Mouse (Mus musculus): ENCODE measurements around the gene Pld2. TPM values are rescaled to one million over a fixed set of nuclear protein-coding genes. Genes with fewer than 3 reads are reported as not detected.

Gene Pld2
- total RNA-seq, 1 experiment from 2014 or later = 4.3 TPM

GRCm38 (mm10) chr11:70596094-70596493 lies 56.2 kb downstream of the Pld2 start:
- no peak for ATAC-seq (ENCODE audit: extremely low read depth, insufficient number of reproducible peaks, low FRiP score, poor library complexity, severe bottlenecking)

- ATAC-seq (ENCODE audit: extremely low read depth, insufficient number of reproducible peaks, low FRiP score, poor library complexity, severe bottlenecking) = no peak
Observed at GRCm38 (mm10) chr11:70597301-70597700, 57.4 kb downstream of the Pld2 start.

GRCm38 (mm10) chr11:70598451-70598953 lies 58.6 kb downstream of the Pld2 start:
- ATAC-seq (ENCODE audit: extremely low read depth, insufficient number of reproducible peaks, low FRiP score, poor library complexity, severe bottlenecking) = no peak

- peak; percentile 45; the same call in 1 of the 2 replicates for ATAC-seq (ENCODE audit: extremely low read depth, insufficient number of reproducible peaks, low FRiP score, poor library complexity, severe bottlenecking)
Observed at GRCm38 (mm10) chr11:70605024-70605566, 65.2 kb downstream of the Pld2 start.

- ATAC-seq (ENCODE audit: extremely low read depth, insufficient number of reproducible peaks, low FRiP score, poor library complexity, severe bottlenecking) = no peak
Observed at GRCm38 (mm10) chr11:70606717-70607116, 66.9 kb downstream of the Pld2 start.

- ATAC-seq (ENCODE audit: extremely low read depth, insufficient number of reproducible peaks, low FRiP score, poor library complexity, severe bottlenecking) = no peak
Observed at GRCm38 (mm10) chr11:70607611-70608010, 67.7 kb downstream of the Pld2 start.

Other genes with a start within 250 kb of the Pld2 start
- gene Alox12e, start 217.4 kb upstream of the Pld2 start, total RNA-seq (2017) = 0.35 and 2.0 TPM in 2 replicates
- gene Alox15, start 188.0 kb upstream of the Pld2 start, total RNA-seq (2017) = 4.5 and 7.1 TPM in 2 replicates
- gene Pelp1, start 130.0 kb upstream of the Pld2 start, total RNA-seq (2017) = 4.9 and 5.5 TPM in 2 replicates
- gene Arrb2, start 107.4 kb upstream of the Pld2 start, total RNA-seq (2017) = 278 and 300 TPM in 2 replicates
- gene Med11, start 88.1 kb upstream of the Pld2 start, total RNA-seq (2017) = 43.7 and 46.3 TPM in 2 replicates
- 0.37 and 0.58 TPM in 2 replicates for gene Zmynd15, start 80.6 kb upstream of the Pld2 start, total RNA-seq (2017)
- gene Cxcl16, start 80.1 kb upstream of the Pld2 start, total RNA-seq (2017) = 0.74 TPM in 1 of 2 replicates, not detected in the other
- gene Tm4sf5, start 34.8 kb upstream of the Pld2 start, total RNA-seq (2017) = not detected in 2 replicates
- not detected in 2 replicates for gene Vmo1, start 25.4 kb upstream of the Pld2 start, total RNA-seq (2017)
- gene Gltpd2, start 20.9 kb upstream of the Pld2 start, total RNA-seq (2017) = not detected in 2 replicates
- 124 and 133 TPM in 2 replicates for gene Psmb6, start 14.7 kb upstream of the Pld2 start, total RNA-seq (2017)
- not detected in 2 replicates for gene Gm40193, start 7.1 kb upstream of the Pld2 start, total RNA-seq (2017)
- gene Mink1, start 22.8 kb downstream of the Pld2 start, total RNA-seq (2017) = 21.8 and 23.1 TPM in 2 replicates
- not detected in 2 replicates for gene 4930544D05Rik, start 75.8 kb downstream of the Pld2 start, total RNA-seq (2017)
- 1.7 TPM in 1 of 2 replicates, not detected in the other for gene Chrne, start 79.2 kb downstream of the Pld2 start, total RNA-seq (2017)
- 1.4 and 1.7 TPM in 2 replicates for gene Gp1ba, start 99.1 kb downstream of the Pld2 start, total RNA-seq (2017)
- gene Rnf167, start 107.2 kb downstream of the Pld2 start, total RNA-seq (2017) = 261 and 283 TPM in 2 replicates
- 75.8 and 82.8 TPM in 2 replicates for gene Slc25a11, start 107.4 kb downstream of the Pld2 start, total RNA-seq (2017)
- 683 and 728 TPM in 2 replicates for gene Pfn1, start 114.6 kb downstream of the Pld2 start, total RNA-seq (2017)
- gene Eno3, start 117.1 kb downstream of the Pld2 start, total RNA-seq (2017) = 16.7 and 21.2 TPM in 2 replicates
- 49.2 and 55.3 TPM in 2 replicates for gene Spag7, start 129.4 kb downstream of the Pld2 start, total RNA-seq (2017)
- gene Camta2, start 148.0 kb downstream of the Pld2 start, total RNA-seq (2017) = 24.1 and 36.1 TPM in 2 replicates
- gene Inca1, start 160.1 kb downstream of the Pld2 start, total RNA-seq (2017) = 0.37 TPM in 1 of 2 replicates, not detected in the other
- gene Kif1c, start 160.5 kb downstream of the Pld2 start, total RNA-seq (2017) = 27.6 and 28.0 TPM in 2 replicates
- 2.6 and 2.8 TPM in 2 replicates for gene Zfp3, start 224.1 kb downstream of the Pld2 start, total RNA-seq (2017)